Mouse (Mus musculus) left cerebral cortex, postnatal 25 days (tissue): ENCODE measurements around the gene Gm20816. TPM values are rescaled to one million over a fixed set of nuclear protein-coding genes. Genes with fewer than 3 reads are reported as not detected.
"Not testable (repeated sequence)": the region's sequence is repeated elsewhere in the genome, so short reads cannot be mapped to it uniquely, and the experiment has no call there.

Source experiments
- DNase-seq, 2 experiments: peaks; one replicate each; pipeline ENCODE4 v3.0.0; 2022; ENCODE audit warnings: low spot score in 2 of 2, mixed read lengths in 1 of 2
- intact Hi-C: fragments of 180-260 bp; cut with DNase I; formaldehyde crosslinking; loops from one replicate; pipeline ENCODE4 v1.15.1; 2025
- total RNA-seq, 2 experiments: library from RNA; stranded (reverse); gene quantifications; 2 replicates each; pipeline ENCODE4 v1.2.3; 2021

Gene Gm20816
- total RNA-seq: not detected

GRCm38 (mm10) chrY:68537655-68538054, at the start of gene Gm20816:
TSS of gene Gm20816 (plus strand) at chrY:68537955.
- DNase-seq, intact Hi-C loops: not testable (repeated sequence)

Other genes with a start within 250 kb of the Gm20816 start
- gene Gm20937, start 243.1 kb upstream of the Gm20816 start, total RNA-seq: not detected